Mouse (Mus musculus) CH12.LX (cell line): ENCODE data around the gene Zfp9. TPM values are rescaled to one million over a fixed set of nuclear protein-coding genes. Genes with fewer than 3 reads are reported as not detected.

Source experiments
- polyA plus RNA-seq: library from polyadenylated mRNA; unstranded; fragments of >175 nt; gene quantifications from 2 replicates; pipeline ENCODE4 v1.2.1, GENCODE M21; 2012; ENCODE audit warnings: low read depth; ENCODE audit not compliant: insufficient read length
- total RNA-seq, 2 experiments: library from RNA; depleted of rRNA; stranded (reverse); fragments of 300-350 nt in 1 of 2; fragments of >200 nt in 1 of 2; gene quantifications; 2 replicates each; pipeline ENCODE4 v1.2.3; 2012 to 2014

Zfp9 gene
- total and polyA plus RNA-seq, 3 experiments, result 0.08 TPM; not detected in 1

Other genes with a start within 250 kb of the Zfp9 start
- 57.0 and 72.4 TPM in 2 replicates for gene Bms1, start 59.8 kb downstream of the Zfp9 start, total RNA-seq (2012; rRNA removed)
- gene Bms1, start 59.8 kb downstream of the Zfp9 start, total RNA-seq (2014; rRNA removed), result 40.7 and 45.8 TPM in 2 replicates
- gene Bms1, start 59.8 kb downstream of the Zfp9 start, polyA plus RNA-seq, result 108 and 109 TPM in 2 replicates
- gene Zfp248, start 23.8 kb downstream of the Zfp9 start, total RNA-seq (2012; rRNA removed), result 3.1 and 3.6 TPM in 2 replicates
- 3.5 and 3.7 TPM in 2 replicates for gene Zfp248, start 23.8 kb downstream of the Zfp9 start, total RNA-seq (2014; rRNA removed)
- 3.5 and 4.2 TPM in 2 replicates for gene Zfp248, start 23.8 kb downstream of the Zfp9 start, polyA plus RNA-seq
- gene Ankrd26, start 82.9 kb upstream of the Zfp9 start, total RNA-seq (2012; rRNA removed), result 8.1 and 10.3 TPM in 2 replicates
- gene Ankrd26, start 82.9 kb upstream of the Zfp9 start, total RNA-seq (2014; rRNA removed), result 5.2 and 6.1 TPM in 2 replicates
- gene Ankrd26, start 82.9 kb upstream of the Zfp9 start, polyA plus RNA-seq, result 8.3 and 9.4 TPM in 2 replicates